Mouse (Mus musculus): ENCODE measurements around the gene Hist1h4h.
"Not testable (repeated sequence)": the region's sequence is repeated elsewhere in the genome, so short reads cannot be mapped to it uniquely, and the experiment has no call there.

Hist1h4h gene

DNA sequence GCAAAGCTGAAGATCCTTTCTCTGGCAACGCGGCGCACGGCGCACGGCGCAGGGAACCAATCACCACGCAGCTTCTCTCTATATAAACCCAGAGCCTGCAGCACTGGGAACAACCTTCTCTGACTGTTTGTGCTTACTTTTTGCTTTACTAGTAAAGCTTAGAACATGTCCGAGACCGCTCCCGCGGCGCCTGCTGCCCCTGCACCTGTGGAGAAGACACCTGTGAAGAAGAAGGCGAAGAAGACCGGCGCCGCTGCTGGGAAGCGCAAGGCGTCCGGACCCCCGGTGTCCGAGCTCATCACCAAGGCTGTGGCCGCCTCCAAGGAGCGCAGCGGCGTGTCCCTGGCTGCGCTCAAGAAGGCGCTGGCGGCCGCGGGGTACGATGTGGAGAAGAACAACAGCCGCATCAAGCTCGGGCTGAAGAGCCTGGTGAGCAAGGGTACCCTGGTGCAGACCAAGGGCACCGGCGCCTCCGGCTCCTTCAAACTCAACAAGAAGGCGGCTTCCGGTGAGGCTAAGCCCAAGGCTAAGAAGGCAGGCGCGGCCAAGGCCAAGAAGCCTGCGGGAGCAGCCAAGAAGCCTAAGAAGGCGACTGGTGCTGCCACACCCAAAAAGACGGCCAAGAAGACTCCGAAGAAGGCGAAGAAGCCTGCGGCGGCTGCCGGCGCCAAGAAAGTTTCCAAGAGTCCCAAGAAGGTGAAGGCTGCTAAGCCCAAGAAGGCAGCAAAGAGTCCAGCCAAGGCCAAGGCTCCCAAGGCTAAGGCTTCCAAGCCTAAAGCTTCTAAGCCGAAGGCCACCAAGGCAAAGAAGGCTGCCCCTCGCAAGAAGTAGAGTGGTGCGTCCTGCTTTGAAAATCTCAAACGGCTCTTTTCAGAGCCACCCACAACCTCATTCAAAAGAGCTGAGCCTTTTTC lies 24.3 kb downstream of the Hist1h4h start:
- peak; percentile 81 for DNase-seq (ENCODE audit: low read depth, low spot score)

DNA sequence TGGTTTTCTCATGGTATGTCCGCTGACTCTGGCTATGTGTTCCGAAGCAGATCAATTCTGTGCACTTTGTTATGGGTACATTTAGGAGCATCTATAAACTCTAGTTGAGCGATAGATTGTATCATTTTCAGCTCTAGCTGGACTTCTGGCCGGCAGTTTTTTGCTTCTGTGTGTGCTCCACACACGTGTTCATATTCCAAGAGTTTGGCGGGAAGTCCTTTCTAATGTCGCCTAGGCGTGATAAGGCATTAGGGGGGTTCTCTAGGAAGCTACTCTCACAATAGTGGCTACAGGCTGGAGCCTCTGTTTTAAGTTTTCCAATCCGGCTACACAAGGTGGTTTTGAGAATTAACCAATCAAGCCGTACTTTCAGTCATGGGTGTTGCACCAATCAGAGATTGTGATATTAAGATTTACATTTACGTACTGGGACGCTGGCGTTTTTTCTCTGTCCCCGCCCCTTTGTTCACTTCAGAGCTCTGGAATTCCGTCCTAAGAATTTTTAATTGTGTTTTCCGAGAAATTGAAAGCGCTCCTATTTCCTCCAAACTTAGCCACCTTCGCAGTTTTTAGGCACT lies 25.1 kb downstream of the Hist1h4h start:
- DNase-seq (ENCODE audit: low read depth, low spot score): peak; percentile 88

DNA sequence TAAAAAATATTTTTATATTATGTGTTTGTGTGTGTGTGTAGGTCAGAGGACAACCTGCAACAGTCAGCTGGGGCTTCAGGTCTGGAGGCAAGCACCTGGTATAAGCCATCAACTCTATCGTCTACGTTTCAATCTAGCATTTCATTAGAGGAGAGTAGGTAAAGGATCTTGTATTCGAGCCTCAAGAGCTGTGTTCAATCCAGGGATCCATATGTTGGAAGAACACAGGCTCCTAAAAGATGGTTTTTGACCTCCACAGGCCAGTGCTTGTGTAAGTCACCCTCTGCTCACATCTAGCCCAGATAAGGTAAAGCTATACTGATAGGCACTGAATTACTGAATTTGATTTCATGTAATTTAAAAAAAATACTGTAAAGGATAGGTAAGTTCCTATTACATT lies 26.1 kb downstream of the Hist1h4h start:
- DNase-seq (ENCODE audit: low read depth, low spot score): no peak

DNA sequence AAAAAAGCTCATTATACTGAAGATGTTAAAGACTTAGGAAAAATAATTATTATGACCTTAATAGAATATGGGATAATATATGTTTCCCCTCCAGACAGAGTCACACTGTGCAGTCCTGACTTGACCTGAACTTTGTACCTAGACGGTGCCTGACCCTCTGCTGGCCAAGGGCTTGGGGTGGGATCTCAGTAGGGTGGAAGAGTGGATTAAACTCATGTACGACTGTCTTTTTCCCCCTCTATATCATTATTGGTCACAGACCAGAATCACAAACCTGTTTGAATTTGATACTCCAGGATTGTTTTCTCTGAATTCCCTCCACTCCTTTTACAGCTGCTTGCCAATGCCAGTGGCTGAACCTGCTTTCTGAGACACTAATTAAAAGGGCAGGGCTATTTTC lies 29.8 kb downstream of the Hist1h4h start:
- DNase-seq (ENCODE audit: low read depth, low spot score): not testable (repeated sequence)

DNA sequence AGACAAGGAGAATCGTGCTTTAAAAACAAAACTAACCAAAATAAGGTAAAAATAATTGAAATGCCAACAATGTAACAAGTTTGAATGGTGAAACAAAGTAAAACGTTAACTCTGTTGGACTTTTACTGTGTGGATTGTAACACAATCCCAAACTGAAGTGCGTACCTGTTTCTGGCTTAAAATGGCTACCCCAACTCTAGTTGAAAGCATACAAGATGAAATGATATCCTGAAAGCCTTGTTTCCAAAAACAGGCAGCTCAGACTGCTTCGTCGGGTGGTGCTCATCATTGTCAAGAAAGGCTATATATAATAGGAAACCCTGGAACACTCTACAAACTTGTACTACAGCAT lies 30.7 kb downstream of the Hist1h4h start:
- not testable (repeated sequence) for DNase-seq (ENCODE audit: low read depth, low spot score)

DNA sequence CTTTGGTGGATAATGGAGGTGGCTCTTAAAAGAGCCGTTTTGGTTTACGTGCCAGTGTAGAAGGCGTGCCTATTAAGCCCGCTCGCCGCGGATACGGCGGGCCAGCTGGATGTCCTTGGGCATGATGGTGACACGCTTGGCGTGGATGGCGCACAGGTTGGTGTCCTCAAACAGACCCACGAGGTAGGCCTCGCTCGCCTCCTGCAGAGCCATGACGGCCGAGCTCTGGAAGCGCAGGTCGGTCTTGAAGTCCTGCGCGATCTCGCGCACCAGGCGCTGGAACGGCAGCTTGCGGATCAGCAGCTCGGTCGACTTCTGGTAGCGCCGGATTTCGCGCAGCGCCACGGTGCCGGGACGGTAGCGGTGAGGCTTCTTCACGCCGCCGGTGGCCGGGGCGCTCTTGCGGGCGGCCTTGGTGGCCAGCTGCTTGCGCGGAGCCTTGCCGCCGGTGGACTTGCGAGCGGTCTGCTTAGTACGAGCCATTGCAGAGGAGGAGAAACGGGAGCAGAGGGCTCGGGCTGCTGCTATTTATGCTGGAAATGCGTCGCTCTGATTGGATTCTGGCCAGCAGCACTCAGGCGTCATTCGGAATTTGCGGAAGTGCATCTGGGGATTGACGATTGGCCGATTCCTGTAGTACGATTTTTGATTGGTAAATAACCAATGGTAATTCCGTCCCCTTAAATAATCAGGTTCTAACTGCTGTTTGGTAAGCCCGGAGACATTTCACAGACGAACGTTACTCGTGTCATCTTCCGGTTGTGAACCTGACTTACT lies 31.2 kb downstream of the Hist1h4h start, which contains the start of gene Hist1h3e:
Gene Hist1h3e, minus strand, starts transcription at position 487 of the 777 bp plus-strand sequence.
- DNase-seq (ENCODE audit: low read depth, low spot score): peak; percentile 97

DNA sequence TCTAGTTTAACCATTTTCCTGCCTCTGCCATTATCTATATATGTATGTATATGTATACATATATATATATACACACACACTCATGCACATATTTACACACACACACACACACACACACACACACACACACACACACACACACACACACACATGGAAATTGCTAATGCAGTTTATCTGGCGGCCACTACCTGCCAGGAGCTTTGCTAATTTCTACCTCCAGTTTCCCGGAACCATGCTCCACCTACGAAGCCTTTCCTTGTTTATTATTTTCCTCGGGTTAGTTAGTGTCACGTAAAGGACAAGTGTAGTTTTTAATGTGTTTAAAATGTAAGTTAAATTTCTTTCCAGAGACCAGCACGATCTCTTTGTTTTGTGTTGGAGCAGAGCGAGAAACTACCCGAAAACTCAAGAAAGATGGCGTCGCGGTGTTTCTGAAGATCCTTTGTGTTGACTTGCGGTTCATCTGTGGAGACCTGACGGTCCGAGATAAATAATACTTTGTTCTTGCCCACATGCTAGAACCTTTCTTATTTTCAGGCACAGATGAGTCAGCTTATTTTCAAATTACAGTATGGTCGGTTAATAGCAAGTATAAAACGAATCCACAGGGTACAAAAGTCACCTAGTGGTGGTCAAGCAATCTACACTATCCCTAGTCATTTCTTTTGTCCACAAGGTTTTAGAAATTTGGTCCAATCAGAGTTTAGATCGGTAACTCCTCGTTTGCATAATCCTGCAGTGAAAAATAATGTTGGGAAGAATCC lies 32.0 kb downstream of the Hist1h4h start:
- peak; percentile 67 for DNase-seq (ENCODE audit: low read depth, low spot score)

DNA sequence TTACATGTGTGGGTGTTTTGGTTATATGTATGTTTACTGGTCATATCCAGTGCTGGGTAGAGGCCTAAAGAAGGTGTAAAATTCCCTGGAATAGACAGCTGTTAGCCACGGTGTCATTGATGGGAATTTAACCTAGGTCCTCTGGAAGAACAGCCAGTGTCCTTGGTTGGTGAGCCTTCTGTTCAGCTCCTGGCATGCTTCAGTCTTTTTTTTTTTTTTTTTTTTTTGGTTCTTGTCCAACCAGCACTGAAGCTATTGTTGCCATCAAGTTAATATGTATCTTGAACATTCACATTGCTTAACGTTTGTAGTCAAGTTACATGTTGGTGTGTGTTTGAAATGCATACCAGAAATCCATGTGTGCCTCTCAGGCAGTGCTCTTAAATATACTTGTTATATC lies 33.6 kb downstream of the Hist1h4h start:
- DNase-seq (ENCODE audit: low read depth, low spot score): no peak

DNA sequence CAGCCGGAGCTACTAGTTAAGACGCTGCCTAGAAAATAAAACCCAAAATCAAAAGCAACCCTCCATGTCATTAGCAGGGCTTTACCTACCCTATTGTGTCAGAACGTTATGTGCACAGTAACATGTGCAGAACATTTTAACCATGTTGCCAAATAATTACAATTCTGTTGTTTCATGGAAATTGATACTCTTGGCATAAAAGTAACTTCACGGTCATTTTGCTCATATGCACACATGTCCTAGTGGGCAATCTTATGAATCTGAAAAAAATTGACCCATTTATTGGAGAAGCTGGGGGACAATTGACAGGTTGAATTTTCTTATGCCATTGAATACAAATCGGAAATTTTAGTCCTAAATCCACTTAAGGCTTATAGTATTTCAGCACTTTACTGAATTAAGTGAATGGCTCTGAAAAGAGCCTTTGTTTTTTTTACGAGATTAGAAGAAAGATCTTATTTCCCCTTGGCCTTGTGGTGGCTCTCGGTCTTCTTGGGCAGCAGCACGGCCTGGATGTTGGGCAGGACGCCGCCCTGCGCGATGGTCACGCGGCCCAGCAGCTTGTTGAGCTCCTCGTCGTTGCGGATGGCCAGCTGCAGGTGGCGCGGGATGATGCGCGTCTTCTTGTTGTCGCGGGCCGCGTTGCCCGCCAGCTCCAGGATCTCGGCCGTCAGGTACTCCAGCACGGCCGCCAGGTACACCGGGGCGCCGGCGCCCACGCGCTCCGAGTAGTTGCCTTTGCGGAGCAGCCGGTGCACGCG lies 39.6 kb downstream of the Hist1h4h start:
- peak; percentile 31 for DNase-seq (ENCODE audit: low read depth, low spot score)

DNA sequence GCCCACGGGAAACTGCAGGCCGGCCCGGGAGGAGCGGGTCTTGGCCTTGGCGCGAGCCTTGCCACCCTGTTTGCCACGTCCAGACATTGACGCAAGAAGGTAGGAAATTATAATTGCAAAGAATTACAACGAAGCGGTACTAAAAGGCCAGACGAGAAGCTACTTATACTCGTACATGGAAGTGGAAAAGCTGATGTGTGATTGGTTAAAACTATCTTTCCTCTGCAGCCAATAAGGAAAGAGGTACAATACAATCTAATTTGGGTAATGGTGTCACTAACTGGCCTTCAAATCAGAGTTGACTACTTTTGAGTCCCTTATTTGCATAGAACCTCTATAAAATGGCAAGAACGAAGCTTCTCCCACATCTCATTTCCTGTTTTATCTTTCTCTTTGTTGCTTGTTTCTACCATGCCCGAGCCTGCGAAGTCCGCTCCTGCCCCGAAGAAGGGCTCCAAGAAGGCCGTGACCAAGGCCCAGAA lies 40.2 kb downstream of the Hist1h4h start, which contains the start of the genes Hist1h2ae and Hist1h2bg:
Gene Hist1h2ae, minus strand, starts transcription at position 199 of the 482 bp plus-strand sequence.
Gene Hist1h2bg, plus strand, starts transcription at position 375 of the 482 bp plus-strand sequence.
- peak; percentile 93 for DNase-seq (ENCODE audit: low read depth, low spot score)

DNA sequence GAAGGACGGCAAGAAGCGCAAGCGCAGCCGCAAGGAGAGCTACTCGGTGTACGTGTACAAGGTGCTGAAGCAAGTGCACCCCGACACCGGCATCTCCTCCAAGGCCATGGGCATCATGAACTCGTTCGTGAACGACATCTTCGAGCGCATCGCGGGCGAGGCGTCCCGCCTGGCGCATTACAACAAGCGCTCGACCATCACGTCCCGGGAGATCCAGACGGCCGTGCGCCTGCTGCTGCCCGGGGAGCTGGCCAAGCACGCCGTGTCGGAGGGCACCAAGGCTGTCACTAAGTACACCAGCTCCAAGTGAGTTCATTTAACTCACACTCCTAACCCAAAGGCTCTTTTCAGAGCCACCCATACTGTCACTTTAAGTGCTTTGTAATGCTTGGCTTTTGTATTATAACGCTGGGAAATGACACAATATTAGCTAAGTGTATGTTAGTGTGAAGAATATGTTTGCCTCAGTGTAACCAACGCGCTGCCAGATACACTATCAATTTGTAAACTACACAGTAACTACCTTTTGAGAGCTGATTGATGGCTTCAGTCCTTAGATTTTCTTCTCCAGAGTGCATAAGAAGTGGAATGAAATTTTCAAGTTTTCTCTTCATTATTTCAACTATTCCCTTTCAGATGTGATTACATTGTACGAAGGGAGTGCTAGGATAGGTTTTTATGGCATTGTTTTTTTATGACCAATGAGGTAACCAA lies 40.8 kb downstream of the Hist1h4h start:
- DNase-seq (ENCODE audit: low read depth, low spot score): peak; percentile 40

DNA sequence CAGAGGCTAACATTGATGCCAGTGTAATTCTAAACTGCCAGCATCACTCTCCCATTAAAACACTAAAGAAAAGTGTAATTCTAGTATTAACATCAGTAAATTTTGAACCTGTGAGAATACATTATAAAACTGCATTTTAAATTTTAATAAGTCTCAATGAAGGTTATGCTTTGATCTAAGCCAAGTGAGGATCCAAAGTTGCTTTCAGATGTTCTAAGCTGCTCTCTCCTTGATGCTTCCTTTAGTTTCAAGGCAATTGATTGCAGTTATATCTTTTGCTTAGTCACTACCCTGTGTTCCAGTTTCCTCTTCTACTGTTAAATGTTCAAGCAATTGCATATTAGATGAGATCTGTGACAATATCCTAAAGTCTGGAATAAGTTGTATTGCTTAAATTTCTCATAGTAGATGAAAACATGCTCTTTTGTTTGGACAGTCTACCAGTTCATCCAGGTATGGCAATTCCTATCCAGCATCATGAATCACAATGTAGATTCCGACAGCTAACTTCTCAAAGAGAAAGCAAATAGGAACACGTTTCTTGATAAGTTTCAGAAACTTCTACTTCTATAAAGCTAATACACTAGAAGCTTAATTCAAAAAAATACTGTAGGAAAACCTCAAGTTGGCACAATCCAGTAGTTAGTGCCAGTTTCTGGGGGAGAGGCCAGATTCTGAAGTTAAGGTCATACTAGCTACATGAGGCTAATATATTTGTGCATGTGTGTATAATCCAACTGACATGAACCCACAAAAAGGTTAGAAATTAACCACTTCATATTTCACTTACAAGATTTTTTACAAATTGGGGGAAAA lies 41.6 kb downstream of the Hist1h4h start:
- no peak for DNase-seq (ENCODE audit: low read depth, low spot score)

DNA sequence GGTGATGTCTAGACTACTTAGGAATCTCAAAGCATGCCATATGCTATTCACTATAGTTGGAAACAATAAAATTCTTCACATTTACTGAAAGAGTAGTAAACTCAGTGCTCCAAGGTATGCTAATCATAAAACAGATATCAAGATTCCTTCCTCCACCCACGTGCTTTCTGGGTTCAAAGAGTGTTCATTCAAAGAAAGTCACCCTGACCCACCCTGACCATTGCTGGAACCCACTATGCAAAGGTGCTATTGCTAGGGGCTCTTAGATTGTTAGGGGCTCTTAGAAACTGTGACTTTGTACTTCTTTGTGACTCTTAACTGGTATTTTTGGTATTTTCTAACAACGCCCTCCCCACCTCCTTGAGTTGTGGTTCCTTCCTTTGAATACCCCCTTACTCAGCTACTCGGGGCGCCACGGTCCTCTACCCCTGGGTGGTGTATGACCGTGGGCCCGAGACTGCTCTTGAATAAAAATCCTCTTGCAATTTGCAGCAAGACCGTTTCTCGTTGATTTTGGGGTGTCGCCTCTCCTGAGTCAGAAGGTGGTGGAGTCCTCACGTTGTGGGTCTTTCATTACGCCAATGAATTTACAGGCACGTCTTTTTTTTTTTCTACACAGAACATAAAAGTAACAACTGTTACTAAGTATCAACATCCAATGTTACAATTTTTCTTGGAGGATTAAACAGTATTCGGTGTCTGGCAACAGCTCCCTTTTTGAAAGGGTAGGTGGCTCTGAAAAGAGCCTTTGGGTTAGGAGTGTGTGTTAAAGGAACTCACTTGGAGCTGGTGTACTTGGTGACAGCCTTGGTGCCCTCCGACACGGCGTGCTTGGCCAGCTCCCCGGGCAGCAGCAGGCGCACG lies 42.4 kb downstream of the Hist1h4h start:
- peak; percentile 28 for DNase-seq (ENCODE audit: low read depth, low spot score)

DNA sequence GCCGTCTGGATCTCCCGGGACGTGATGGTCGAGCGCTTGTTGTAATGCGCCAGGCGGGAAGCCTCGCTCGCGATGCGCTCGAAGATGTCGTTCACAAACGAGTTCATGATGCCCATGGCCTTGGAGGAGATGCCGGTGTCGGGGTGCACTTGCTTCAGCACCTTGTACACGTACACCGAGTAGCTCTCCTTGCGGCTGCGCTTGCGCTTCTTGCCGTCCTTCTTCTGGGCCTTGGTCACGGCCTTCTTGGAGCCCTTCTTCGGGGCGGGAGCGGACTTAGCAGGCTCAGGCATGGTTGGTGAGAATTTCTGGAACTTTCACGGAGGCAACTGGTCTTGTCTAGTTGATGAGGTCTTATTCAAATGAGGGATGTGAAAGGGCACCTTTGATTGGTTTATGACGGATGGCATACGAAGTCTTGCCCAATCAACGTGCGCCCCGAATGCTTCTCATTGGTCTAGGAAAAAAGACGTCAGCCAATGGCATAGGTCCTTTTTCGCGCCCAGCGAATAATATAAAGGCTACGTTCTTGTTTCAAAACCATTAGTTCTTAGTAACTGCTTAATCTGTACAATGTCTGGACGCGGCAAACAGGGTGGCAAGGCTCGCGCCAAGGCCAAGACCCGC lies 43.2 kb downstream of the Hist1h4h start, which contains the start of the genes Hist1h2bf and Hist1h2ad:
Gene Hist1h2bf, minus strand, starts transcription at position 299 of the 627 bp plus-strand sequence.
Gene Hist1h2ad, plus strand, starts transcription at position 484 of the 627 bp plus-strand sequence.
- DNase-seq (ENCODE audit: low read depth, low spot score): peak; percentile 96

DNA sequence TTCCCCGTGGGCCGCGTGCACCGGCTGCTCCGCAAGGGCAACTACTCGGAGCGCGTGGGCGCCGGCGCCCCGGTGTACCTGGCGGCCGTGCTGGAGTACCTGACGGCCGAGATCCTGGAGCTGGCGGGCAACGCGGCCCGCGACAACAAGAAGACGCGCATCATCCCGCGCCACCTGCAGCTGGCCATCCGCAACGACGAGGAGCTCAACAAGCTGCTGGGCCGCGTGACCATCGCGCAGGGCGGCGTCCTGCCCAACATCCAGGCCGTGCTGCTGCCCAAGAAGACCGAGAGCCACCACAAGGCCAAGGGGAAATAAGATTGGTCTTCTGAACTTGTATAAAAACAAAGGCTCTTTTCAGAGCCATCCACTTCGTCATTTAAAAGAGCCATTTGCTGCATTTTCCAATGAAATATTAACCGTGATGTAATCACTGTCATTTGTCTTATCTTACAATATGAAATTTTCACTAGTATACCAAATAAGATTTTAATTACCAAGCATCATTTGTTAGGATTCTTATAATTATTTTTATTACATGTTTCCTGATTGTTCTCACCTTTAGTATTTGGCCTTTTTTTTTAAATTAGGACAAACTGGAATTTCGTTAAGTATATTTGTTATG lies 43.8 kb downstream of the Hist1h4h start:
- peak; percentile 53 for DNase-seq (ENCODE audit: low read depth, low spot score)

DNA sequence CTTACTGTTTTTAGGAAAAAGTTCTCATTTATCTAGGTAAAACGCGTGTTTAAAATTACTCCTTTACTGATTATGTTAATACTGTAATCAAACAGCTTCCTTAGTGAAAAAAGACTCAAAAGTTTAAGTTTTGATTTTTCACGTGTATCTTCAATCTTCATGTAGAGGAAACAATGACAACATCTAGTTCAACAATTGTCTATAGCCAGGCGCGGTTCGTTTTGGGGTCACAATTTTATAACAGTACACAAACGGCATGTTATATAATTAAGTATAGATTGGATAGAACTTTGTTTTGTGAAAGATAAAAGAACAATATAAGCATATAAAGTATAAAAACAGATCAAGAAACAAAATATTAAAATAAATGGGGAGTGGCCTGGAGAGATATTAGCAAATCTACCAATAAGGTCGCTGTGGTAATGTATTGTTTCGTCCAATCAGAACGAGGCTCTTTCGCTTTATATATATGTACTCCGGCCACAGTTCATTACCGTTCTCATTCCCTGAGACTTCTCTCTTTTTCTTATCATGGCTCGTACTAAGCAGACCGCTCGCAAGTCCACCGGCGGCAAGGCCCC lies 44.5 kb downstream of the Hist1h4h start, which contains the start of gene Hist1h3d:
Gene Hist1h3d, plus strand, starts transcription at position 493 of the 581 bp plus-strand sequence.
- DNase-seq (ENCODE audit: low read depth, low spot score): peak; percentile 77
